Mouse (Mus musculus): ENCODE measurements around the gene Slc38a11. TPM values are rescaled to one million over a fixed set of nuclear protein-coding genes. Genes with fewer than 3 reads are reported as not detected.

The Slc38a11 gene
- not detected for polyA plus RNA-seq (2012; fragmentation: generic; extraction: Trizol)

GRCm38 (mm10) chr2:65363828-65364497 lies at the start of gene Slc38a11:
Slc38a11 (minus strand) TSS chr2:65364034.

Other genes with a start within 250 kb of the Slc38a11 start
- 1 to 10 TPM; 1.1 to 1.5 TPM for gene Cobll1, start 124.6 kb downstream of the Slc38a11 start, polyA plus RNA-seq (2012; fragmentation: generic; extraction: Trizol)
- not detected for gene Scn3a, start 203.6 kb upstream of the Slc38a11 start, polyA plus RNA-seq (2012; fragmentation: generic; extraction: Trizol)

Data from C3H10T1/2 (cell line).